Mouse (Mus musculus) G1E-ER4 (cell line): ENCODE measurements around the gene Wdr3. TPM values are rescaled to one million over a fixed set of nuclear protein-coding genes. Genes with fewer than 3 reads are reported as not detected.

Experiments used
- GATA1 ChIP-seq: IDR thresholded peaks from one replicate; pipeline ENCODE4 v1.8.0; 2012; ENCODE audit warnings: low read length, inconsistent platforms
- polyA plus RNA-seq: library from polyadenylated mRNA; stranded (reverse); fragments of >175 nt; gene quantifications from 2 replicates; pipeline ENCODE4 v1.2.3, GENCODE M21; 2012

The Wdr3 gene
- polyA plus RNA-seq, 1 experiment: 2.7 TPM

- no peak for TF ChIP-seq GATA1
These were observed 59.7 kb downstream of the Wdr3 start for GRCm38 (mm10) chr3:100102386-100103092.

Other genes starting within 250 kb of the Wdr3 start
- gene Gdap2, start within 50 bp of the Wdr3 start, polyA plus RNA-seq: 2.7 and 4.6 TPM in 2 replicates